Mouse (Mus musculus) hindbrain, embryonic 13.5 days (tissue): ENCODE results near the gene Bpifb9b. TPM values are rescaled to one million over a fixed set of nuclear protein-coding genes. Genes with fewer than 3 reads are reported as not detected.
A peak's percentile ranks its signal among the peaks of the same experiment; 100 is the strongest.
"Not testable (repeated sequence)": the region's sequence is repeated elsewhere in the genome, so short reads cannot be mapped to it uniquely, and the experiment has no call there.

Experiments
- ATAC-seq: fragments of 200-750 bp; cut with Nextera tagmentation; 2 replicates; pipeline ENCODE4 v1.8.0; 2017; ENCODE audit warnings: moderate TSS enrichment; ENCODE audit not compliant: low FRiP score
- H3K27ac ChIP-seq: fragments of 300-500 bp; sonication (generic); 2 replicates; pipeline ENCODE4 v1.5.1; 2015; ENCODE audit warnings: inconsistent platforms, mild to moderate bottlenecking, moderate library complexity
- H3K27me3 ChIP-seq: fragments of 300-500 bp; sonication (generic); 2 replicates; pipeline ENCODE4 v1.6.1; 2015; ENCODE audit warnings: mild to moderate bottlenecking, inconsistent platforms
- H3K36me3 ChIP-seq: fragments of 300-500 bp; sonication (generic); 2 replicates; pipeline ENCODE4 v1.6.1; 2015; ENCODE audit warnings: mild to moderate bottlenecking, inconsistent platforms
- H3K4me1 ChIP-seq: fragments of 300-500 bp; sonication (generic); replicated peaks from 2 replicates; pipeline ENCODE4 v1.6.1; 2015; ENCODE audit warnings: inconsistent platforms
- H3K4me2 ChIP-seq: fragments of 300-500 bp; sonication (generic); 2 replicates; pipeline ENCODE4 v1.6.1; 2015; ENCODE audit warnings: inconsistent platforms, mild to moderate bottlenecking, moderate library complexity
- H3K4me3 ChIP-seq: fragments of 300-500 bp; sonication (generic); 2 replicates; pipeline ENCODE4 v1.5.1; 2015; ENCODE audit warnings: mild to moderate bottlenecking, inconsistent platforms
- H3K9ac ChIP-seq: fragments of 300-500 bp; sonication (generic); 2 replicates; pipeline ENCODE4 v1.6.1; 2015; ENCODE audit warnings: mild to moderate bottlenecking, inconsistent platforms
- H3K9me3 ChIP-seq: fragments of 300-500 bp; sonication (generic); 2 replicates; pipeline ENCODE4 v1.6.1; 2016; ENCODE audit warnings: inconsistent platforms
- WGBS: fragments of 180-500 bp; shearing (Covaris S2); methylation state at CpG from one replicate; pipeline ENCODE4 v1.1.7; 2015; 5-methylcytosine and 5-hydroxymethylcytosine counted together
- polyA plus RNA-seq: library from polyadenylated mRNA; unstranded; fragments of >200 nt; fragmentation: Nextera tagmentation; extraction: Ambion mirVana; gene quantifications from 2 replicates; pipeline ENCODE4 v1.2.1, GENCODE M21; 2015

The Bpifb9b gene
- polyA plus RNA-seq, 1 experiment from 2014 or later, result not detected

- Histone ChIP-seq H3K4me1 (no peaks in the 10 kb centered on the region), H3K4me3 (no peak overlapping the region), H3K27me3 (no peaks in the 10 kb centered on the region), H3K9me3 (no peaks in the 10 kb centered on the region), H3K36me3 (peaks cover 41% of the 10 kb centered on the region), H3K27ac (no peak overlapping the region), H3K4me2 (no peak overlapping the region), H3K9ac (no peak overlapping the region)
- 72% methylated on average over 2 of the region's 2 CpGs for WGBS
- no peak for ATAC-seq
Measured at GRCm38 (mm10) chr2:154339356-154339755, 32.3 kb downstream of the Bpifb9b start.

- ATAC-seq, result no peak
- H3K36me3 ChIP-seq, result peaks cover 61% of the 10 kb centered on the region
Measured at GRCm38 (mm10) chr2:154348152-154348551, 41.1 kb downstream of the Bpifb9b start.

GRCm38 (mm10) chr2:154354000-154354425 lies 47.0 kb downstream of the Bpifb9b start:
- not testable (repeated sequence) for H3K4me1 ChIP-seq, H3K27me3 ChIP-seq, H3K9me3 ChIP-seq
- H3K4me3 ChIP-seq, result peak overlapping the region; percentile 38
- H3K36me3 ChIP-seq, result peaks cover 27% of the 10 kb centered on the region
- peak; percentile 57; the same call in 1 of the 2 replicates for ATAC-seq
- peak overlapping the region; percentile 44; the same call in 1 of the 2 replicates for H3K27ac ChIP-seq
- peak overlapping the region; percentile 62; the same call in 1 of the 2 replicates for H3K9ac ChIP-seq
- 92% methylated on average over 16 of the region's 19 CpGs for WGBS
- H3K4me2 ChIP-seq, result peak overlapping the region; percentile 48

More at GRCm38 (mm10) chr2:154348152-154348551, 41.1 kb downstream of the Bpifb9b start:
- no peak overlapping the region for H3K4me2 ChIP-seq
- H3K9me3 ChIP-seq, result no peaks in the 10 kb centered on the region
- H3K27me3 ChIP-seq, result no peaks in the 10 kb centered on the region
- H3K9ac ChIP-seq, result no peak overlapping the region
- 96% methylated on average over 3 of the region's 3 CpGs for WGBS
- H3K4me3 ChIP-seq, result no peak overlapping the region
- no peaks in the 10 kb centered on the region for H3K4me1 ChIP-seq
- no peak overlapping the region for H3K27ac ChIP-seq

DNA sequence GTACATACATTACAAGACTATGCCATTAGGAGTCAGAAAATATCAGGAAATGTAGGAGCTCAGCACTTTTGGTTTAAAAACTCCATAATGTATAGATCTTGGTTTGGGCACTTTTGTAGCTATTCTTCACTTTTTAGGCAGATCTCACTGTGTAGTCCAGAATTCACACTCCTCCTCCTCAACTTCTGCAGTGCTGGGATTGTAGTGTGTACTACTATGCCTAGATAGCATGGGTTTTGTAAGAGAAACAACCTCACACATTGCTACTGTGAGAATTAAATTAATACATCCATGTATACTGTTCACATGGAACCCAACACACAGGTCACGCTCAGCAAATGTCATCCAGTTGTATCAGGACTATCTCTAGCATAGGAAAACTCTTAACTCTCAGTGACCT lies 60.5 kb downstream of the Bpifb9b start:
- H3K27me3 ChIP-seq, result no peaks in the 10 kb centered on the region
- H3K4me3 ChIP-seq, result no peak overlapping the region
- 93% methylated on average over 1 of the region's 1 CpGs for WGBS
- 0 out of 2 replicates have a peak, but pooled peaks cover 4% of the 10 kb centered on the region for H3K4me1 ChIP-seq
- no peak overlapping the region for H3K27ac ChIP-seq
- H3K36me3 ChIP-seq, result peaks cover 47% of the 10 kb centered on the region
- H3K4me2 ChIP-seq, result no peak overlapping the region
- H3K9ac ChIP-seq, result no peak overlapping the region
- no peak for ATAC-seq
- no peaks in the 10 kb centered on the region for H3K9me3 ChIP-seq

Other genes with a start within 250 kb of the Bpifb9b start
- gene Bpifa3, start 176.9 kb upstream of the Bpifb9b start, polyA plus RNA-seq, result not detected in 2 replicates
- not detected in 2 replicates for gene Bpifa1, start 164.3 kb upstream of the Bpifb9b start, polyA plus RNA-seq
- not detected in 2 replicates for gene Bpifa5, start 144.6 kb upstream of the Bpifb9b start, polyA plus RNA-seq
- 0.27 TPM in 1 of 2 replicates, not detected in the other for gene Bpifb1, start 116.4 kb upstream of the Bpifb9b start, polyA plus RNA-seq
- 0.26 and 0.39 TPM in 2 replicates for gene Bpifb5, start 83.5 kb upstream of the Bpifb9b start, polyA plus RNA-seq
- not detected in 2 replicates for gene Bpifb9a, start 49.4 kb upstream of the Bpifb9b start, polyA plus RNA-seq
- 16.0 and 16.1 TPM in 2 replicates for gene Cdk5rap1, start 65.8 kb downstream of the Bpifb9b start, polyA plus RNA-seq
- 7.4 and 7.6 TPM in 2 replicates for gene Snta1, start 100.9 kb downstream of the Bpifb9b start, polyA plus RNA-seq
- 56.1 and 58.7 TPM in 2 replicates for gene Cbfa2t2, start 129.3 kb downstream of the Bpifb9b start, polyA plus RNA-seq
- 1.5 and 1.7 TPM in 2 replicates for gene 1700003F12Rik, start 239.9 kb downstream of the Bpifb9b start, polyA plus RNA-seq
- 0.43 and 0.55 TPM in 2 replicates for gene Actl10, start 244.5 kb downstream of the Bpifb9b start, polyA plus RNA-seq